Mouse (Mus musculus): ENCODE results near the gene Cytip. TPM values are rescaled to one million over a fixed set of nuclear protein-coding genes. Genes with fewer than 3 reads are reported as not detected.

Cytip gene
- polyA plus RNA-seq, 1 experiment from 2014 or later: 0.19 TPM

DNA sequence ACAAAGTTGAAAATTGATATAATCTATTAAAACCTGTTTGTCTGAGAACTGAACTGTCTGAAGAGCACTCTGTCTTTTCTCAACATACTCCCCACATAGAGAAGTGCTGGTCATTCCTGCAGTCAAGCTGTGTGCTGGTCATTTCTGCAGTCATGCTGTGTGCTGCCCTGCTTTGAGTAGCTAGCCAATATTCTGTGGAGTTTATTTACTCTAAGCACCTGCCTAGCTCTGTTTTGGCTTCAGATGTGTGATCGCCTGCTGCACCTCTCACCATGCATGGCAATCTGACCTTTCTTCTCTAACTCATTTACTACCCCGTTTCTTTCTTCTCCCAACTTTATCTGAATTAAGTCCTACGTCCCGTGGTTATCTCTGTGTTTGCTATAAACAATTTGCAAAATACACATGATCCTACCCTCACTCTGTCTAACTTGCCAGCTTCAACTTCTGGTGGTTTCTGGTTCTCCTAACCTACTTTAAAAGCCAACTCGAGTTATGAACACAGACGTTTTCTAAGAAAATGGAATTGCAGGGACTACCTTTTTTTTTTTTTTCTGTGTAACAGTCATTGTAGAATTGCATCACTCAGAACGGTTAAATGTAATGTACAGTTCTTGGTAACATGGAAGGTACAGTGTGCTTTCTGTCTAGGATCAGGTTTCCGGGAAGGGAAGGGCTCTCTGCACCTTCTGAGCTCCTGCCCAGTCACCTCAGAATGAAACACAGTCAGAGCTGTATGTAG, 7.9 kb downstream of the Cytip start:
- no peak overlapping the region for H3K9ac ChIP-seq (ENCODE audit: low read length)
- no peak overlapping the region for H3K4me2 ChIP-seq (ENCODE audit: low read depth)
- DNase-seq (ENCODE audit: low spot score): no peak
- no peaks in the 10 kb centered on the region for H3K36me3 ChIP-seq (ENCODE audit: control insufficient read depth, insufficient read depth, low read length)
- H3K27ac ChIP-seq (ENCODE audit: low read depth, low read length): no peak overlapping the region
- no peaks in the 10 kb centered on the region for H3K27me3 ChIP-seq (ENCODE audit: control insufficient read depth, insufficient read depth, low read length)
- H3K9me3 ChIP-seq (ENCODE audit: control insufficient read depth, low read length): no peaks in the 10 kb centered on the region
- no peaks in the 10 kb centered on the region for H3K4me1 ChIP-seq (ENCODE audit: control insufficient read depth, insufficient read depth, low read length)
- no peak overlapping the region for H3K4me3 ChIP-seq (ENCODE audit: low read depth, low read length)
- 85% methylated on average over 8 of the region's 8 CpGs for WGBS
- no peak for ATAC-seq (ENCODE audit: insufficient read depth, low FRiP score, low TSS enrichment)

DNA sequence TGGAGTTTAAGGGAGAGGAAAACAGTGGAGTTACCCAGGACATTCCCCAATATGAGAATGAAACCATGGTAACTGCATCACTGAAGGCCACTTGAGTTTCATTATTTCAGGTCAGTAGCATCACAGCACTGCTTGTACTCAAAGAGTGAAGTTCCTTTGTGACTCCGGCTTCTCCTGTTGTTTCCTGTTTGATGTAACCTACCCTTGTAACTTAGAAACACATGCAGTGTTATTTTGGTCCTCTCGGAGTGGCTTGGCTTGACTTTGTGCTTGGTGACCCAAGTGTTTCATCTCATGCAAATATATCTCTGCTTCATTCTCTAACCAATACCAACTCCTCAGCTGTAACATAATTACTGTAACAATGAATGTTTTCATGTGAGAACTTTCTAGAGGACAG, 11.1 kb downstream of the Cytip start:
- Histone ChIP-seq H3K4me3 (ENCODE audit: low read depth, low read length) (no peak overlapping the region), H3K4me2 (ENCODE audit: low read depth) (no peak overlapping the region), H3K27ac (ENCODE audit: low read depth, low read length) (no peak overlapping the region), H3K27me3 (ENCODE audit: control insufficient read depth, insufficient read depth, low read length) (no peaks in the 10 kb centered on the region), H3K9ac (ENCODE audit: low read length) (no peak overlapping the region), H3K36me3 (ENCODE audit: control insufficient read depth, insufficient read depth, low read length) (no peaks in the 10 kb centered on the region), H3K4me1 (ENCODE audit: control insufficient read depth, insufficient read depth, low read length) (no peaks in the 10 kb centered on the region), H3K9me3 (ENCODE audit: control insufficient read depth, low read length) (no peaks in the 10 kb centered on the region)
- DNase-seq (ENCODE audit: low spot score) (no peak), ATAC-seq (ENCODE audit: insufficient read depth, low FRiP score, low TSS enrichment) (no peak)
- WGBS: 78% methylated on average over 2 of the region's 2 CpGs

DNA sequence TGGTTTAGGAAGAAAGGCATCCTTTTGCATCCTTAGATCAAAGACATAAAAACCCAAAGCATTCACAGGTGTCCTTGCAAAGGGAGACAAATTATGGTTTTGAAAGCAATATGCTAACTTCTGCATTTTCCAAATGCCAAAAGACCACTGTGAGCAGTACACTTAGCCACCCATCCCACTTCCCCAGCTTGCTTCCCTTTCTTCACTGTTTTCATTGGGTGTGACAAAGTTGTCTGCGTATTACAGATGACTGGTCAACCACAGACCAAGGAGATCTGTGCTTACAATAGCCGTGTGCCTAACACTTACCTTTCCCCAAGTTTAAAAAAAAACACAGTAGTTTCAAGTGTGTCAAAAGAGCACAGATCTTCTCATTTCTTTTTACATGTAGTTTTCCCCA, 11.7 kb downstream of the Cytip start:
- no peak overlapping the region for H3K4me3 ChIP-seq (ENCODE audit: low read depth, low read length)
- 89% methylated on average over 2 of the region's 2 CpGs for WGBS
- H3K4me2 ChIP-seq (ENCODE audit: low read depth): no peak overlapping the region
- DNase-seq (ENCODE audit: low spot score): no peak
- no peaks in the 10 kb centered on the region for H3K9me3 ChIP-seq (ENCODE audit: control insufficient read depth, low read length)
- no peak overlapping the region for H3K9ac ChIP-seq (ENCODE audit: low read length)
- H3K36me3 ChIP-seq (ENCODE audit: control insufficient read depth, insufficient read depth, low read length): no peaks in the 10 kb centered on the region
- no peak overlapping the region for H3K27ac ChIP-seq (ENCODE audit: low read depth, low read length)
- ATAC-seq (ENCODE audit: insufficient read depth, low FRiP score, low TSS enrichment): no peak
- no peaks in the 10 kb centered on the region for H3K27me3 ChIP-seq (ENCODE audit: control insufficient read depth, insufficient read depth, low read length)
- no peaks in the 10 kb centered on the region for H3K4me1 ChIP-seq (ENCODE audit: control insufficient read depth, insufficient read depth, low read length)

DNA sequence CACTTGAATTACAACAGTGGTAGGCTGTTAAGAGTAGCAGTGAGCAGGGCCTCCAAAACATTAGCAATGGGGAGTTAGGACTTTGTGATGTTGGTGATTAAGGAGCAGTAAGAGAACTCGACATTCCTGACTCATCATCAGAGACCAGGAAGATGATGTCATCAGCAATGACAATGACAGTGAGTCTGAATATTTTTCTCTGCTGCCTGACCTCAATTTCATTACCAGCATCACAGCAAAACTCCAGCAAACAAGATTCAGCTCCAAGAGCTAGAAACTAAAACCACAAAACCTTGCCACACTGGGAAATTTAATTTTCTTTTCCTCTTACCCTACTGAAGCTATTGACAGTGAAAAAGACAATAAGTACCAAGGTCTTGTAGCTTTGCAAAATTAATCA, 14.6 kb downstream of the Cytip start:
- Histone ChIP-seq H3K27ac (ENCODE audit: low read depth, low read length) (no peak overlapping the region), H3K27me3 (ENCODE audit: control insufficient read depth, insufficient read depth, low read length) (no peaks in the 10 kb centered on the region), H3K4me3 (ENCODE audit: low read depth, low read length) (no peak overlapping the region), H3K9me3 (ENCODE audit: control insufficient read depth, low read length) (no peaks in the 10 kb centered on the region), H3K36me3 (ENCODE audit: control insufficient read depth, insufficient read depth, low read length) (no peaks in the 10 kb centered on the region), H3K4me2 (ENCODE audit: low read depth) (no peak overlapping the region), H3K9ac (ENCODE audit: low read length) (no peak overlapping the region), H3K4me1 (ENCODE audit: control insufficient read depth, insufficient read depth, low read length) (no peaks in the 10 kb centered on the region)
- no peak for ATAC-seq (ENCODE audit: insufficient read depth, low FRiP score, low TSS enrichment)
- DNase-seq (ENCODE audit: low spot score): no peak
- 92% methylated on average over 1 of the region's 1 CpGs for WGBS

DNA sequence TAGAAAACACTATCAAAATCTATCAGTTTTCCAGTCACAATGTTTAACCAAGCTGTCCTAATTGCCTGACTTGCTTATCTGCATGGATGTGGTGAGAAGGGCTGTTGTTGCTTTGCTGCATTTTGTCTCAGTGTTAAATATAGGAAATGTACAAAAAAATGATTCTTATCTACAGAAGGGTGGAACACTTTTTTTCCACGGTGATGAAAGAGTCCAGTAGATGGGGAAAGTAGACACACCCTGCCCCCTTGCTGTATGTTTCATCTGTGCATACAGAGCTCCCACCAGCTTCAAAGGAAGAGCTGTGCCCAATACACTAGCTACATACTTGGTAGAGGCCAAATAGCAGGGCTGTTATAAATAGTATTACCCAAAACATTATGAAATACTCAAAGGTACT, 16.3 kb downstream of the Cytip start:
- H3K36me3 ChIP-seq (ENCODE audit: control insufficient read depth, insufficient read depth, low read length): no peaks in the 10 kb centered on the region
- no peaks in the 10 kb centered on the region for H3K27me3 ChIP-seq (ENCODE audit: control insufficient read depth, insufficient read depth, low read length)
- H3K4me3 ChIP-seq (ENCODE audit: low read depth, low read length): no peak overlapping the region
- no peak overlapping the region for H3K4me2 ChIP-seq (ENCODE audit: low read depth)
- no peak overlapping the region for H3K9ac ChIP-seq (ENCODE audit: low read length)
- no peak overlapping the region for H3K27ac ChIP-seq (ENCODE audit: low read depth, low read length)
- DNase-seq (ENCODE audit: low spot score) (no peak), ATAC-seq (ENCODE audit: insufficient read depth, low FRiP score, low TSS enrichment) (no peak)
- no peaks in the 10 kb centered on the region for H3K4me1 ChIP-seq (ENCODE audit: control insufficient read depth, insufficient read depth, low read length)
- H3K9me3 ChIP-seq (ENCODE audit: control insufficient read depth, low read length): no peaks in the 10 kb centered on the region
- 84% methylated on average over 1 of the region's 1 CpGs for WGBS

DNA sequence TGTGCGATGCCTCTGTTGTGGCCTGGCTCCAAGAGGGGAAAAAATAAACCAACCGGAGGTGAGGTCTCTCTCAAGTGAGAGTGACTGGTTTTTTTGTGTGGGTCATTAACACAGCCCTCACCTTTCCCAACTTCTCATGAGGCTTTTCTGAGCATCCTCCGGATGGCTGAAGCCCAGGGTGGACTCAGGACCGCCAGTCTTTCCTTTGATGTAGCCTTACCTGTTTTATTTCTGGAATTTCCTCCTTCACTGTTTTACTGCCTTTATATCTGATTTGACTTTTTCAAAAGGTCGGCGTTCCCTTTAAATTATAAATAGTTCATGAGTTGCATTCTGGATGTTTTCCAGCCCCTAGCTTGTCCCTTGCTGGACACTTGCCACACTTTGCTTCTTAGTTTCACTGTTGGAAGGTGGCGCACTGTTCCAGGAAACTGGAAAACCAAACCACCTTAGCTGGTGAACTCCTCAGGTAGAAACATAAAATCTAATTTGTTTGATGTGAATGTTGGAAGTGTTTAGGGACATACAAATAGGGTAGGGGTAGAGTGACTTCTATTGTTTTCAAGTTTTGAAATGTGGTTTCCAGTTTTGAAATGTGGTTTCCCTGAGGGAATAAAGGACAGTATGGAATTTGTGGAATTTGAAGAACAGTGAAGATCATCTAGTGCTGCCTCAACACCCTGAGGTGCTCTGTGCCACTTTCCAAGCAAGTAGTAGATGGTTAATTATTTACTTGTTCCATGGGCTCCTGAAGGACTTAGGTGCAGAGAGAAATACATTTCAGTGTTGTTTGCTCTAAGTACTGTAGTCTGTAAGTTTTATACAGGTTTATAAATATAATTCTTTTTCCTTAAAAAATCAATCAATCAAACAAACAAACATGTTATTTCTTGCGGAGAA, 19.7 kb downstream of the Cytip start:
- DNase-seq (ENCODE audit: low spot score): no peak

DNA sequence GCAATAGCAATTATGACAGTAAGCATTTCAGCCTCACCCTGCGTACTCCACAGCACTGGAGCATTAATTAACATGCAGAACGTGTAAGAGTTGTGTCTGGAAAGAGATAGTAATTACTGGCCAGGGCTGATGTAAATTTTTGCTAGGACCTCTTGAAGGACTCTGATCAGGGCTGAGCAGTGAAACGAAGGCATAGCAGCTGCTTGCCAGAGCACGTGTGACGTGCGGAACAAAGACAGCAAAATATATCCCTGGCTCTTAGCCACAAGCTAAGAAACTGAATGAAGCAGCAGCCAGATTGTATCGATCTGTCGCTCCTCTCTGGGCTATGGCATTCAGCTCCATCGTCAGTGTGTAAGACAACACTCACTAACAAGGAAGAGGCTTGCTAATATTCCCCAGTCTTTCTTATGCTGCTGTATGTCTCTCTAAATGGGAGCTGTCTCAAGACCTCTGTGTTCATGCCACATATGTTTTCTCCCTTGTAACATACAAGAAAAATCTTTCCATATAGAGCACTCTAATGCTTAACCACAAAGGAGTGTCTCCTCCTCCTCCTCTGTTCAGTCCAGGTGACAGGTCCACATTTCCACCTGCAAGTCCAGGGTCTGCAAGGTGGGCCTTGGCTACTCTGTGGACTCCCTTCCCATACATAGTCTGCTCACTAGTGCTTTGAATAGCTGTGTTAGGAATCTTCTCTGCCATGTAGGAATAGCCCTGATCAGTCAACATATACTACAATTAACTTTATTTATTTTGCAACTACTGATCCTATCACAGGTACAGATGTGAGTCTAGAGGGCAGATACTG, 20.7 kb downstream of the Cytip start:
- Histone ChIP-seq H3K9me3 (ENCODE audit: control insufficient read depth, low read length) (no peaks in the 10 kb centered on the region), H3K27ac (ENCODE audit: low read depth, low read length) (no peak overlapping the region), H3K27me3 (ENCODE audit: control insufficient read depth, insufficient read depth, low read length) (no peaks in the 10 kb centered on the region), H3K9ac (ENCODE audit: low read length) (no peak overlapping the region), H3K36me3 (ENCODE audit: control insufficient read depth, insufficient read depth, low read length) (no peaks in the 10 kb centered on the region), H3K4me3 (ENCODE audit: low read depth, low read length) (no peak overlapping the region), H3K4me1 (ENCODE audit: control insufficient read depth, insufficient read depth, low read length) (no peaks in the 10 kb centered on the region), H3K4me2 (ENCODE audit: low read depth) (no peak overlapping the region)
- 83% methylated on average over 9 of the region's 9 CpGs for WGBS
- DNase-seq (ENCODE audit: low spot score) (no peak), ATAC-seq (ENCODE audit: insufficient read depth, low FRiP score, low TSS enrichment) (0 out of 2 replicates have a peak, but pooled peaks have one; percentile 28)

More for the DNA sequence above, 19.7 kb downstream of the Cytip start:
- Histone ChIP-seq H3K9ac (ENCODE audit: low read length) (no peak overlapping the region), H3K9me3 (ENCODE audit: control insufficient read depth, low read length) (no peaks in the 10 kb centered on the region), H3K27ac (ENCODE audit: low read depth, low read length) (no peak overlapping the region), H3K4me1 (ENCODE audit: control insufficient read depth, insufficient read depth, low read length) (no peaks in the 10 kb centered on the region), H3K4me3 (ENCODE audit: low read depth, low read length) (no peak overlapping the region), H3K36me3 (ENCODE audit: control insufficient read depth, insufficient read depth, low read length) (no peaks in the 10 kb centered on the region), H3K4me2 (ENCODE audit: low read depth) (no peak overlapping the region), H3K27me3 (ENCODE audit: control insufficient read depth, insufficient read depth, low read length) (no peaks in the 10 kb centered on the region)
- WGBS: 91% methylated on average over 8 of the region's 8 CpGs
- no peak for ATAC-seq (ENCODE audit: insufficient read depth, low FRiP score, low TSS enrichment)

DNA sequence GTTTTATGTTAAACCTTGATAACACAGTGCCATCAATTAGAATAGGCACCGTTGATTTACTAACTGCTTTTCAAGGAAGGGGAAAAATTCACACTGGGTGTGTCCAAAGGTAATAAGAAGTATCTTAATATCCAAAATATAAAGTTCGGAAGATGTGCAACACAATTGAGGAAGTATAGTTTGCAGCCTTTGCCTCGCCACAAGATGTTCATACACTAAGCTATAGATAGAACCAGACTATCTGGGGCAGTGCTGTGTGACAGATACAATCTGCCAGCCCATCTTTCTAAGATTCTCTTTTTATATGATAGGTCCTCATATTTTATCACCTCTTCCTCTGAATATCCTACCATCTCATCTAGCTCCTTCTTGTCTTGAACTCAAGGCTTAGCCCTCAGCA, 22.4 kb downstream of the Cytip start:
- WGBS: 90% methylated on average over 3 of the region's 3 CpGs
- ATAC-seq (ENCODE audit: insufficient read depth, low FRiP score, low TSS enrichment) (no peak), DNase-seq (ENCODE audit: low spot score) (no peak)
- Histone ChIP-seq H3K4me3 (ENCODE audit: low read depth, low read length) (no peak overlapping the region), H3K4me2 (ENCODE audit: low read depth) (no peak overlapping the region), H3K36me3 (ENCODE audit: control insufficient read depth, insufficient read depth, low read length) (no peaks in the 10 kb centered on the region), H3K4me1 (ENCODE audit: control insufficient read depth, insufficient read depth, low read length) (no peaks in the 10 kb centered on the region), H3K27ac (ENCODE audit: low read depth, low read length) (no peak overlapping the region), H3K9me3 (ENCODE audit: control insufficient read depth, low read length) (no peaks in the 10 kb centered on the region), H3K27me3 (ENCODE audit: control insufficient read depth, insufficient read depth, low read length) (no peaks in the 10 kb centered on the region), H3K9ac (ENCODE audit: low read length) (no peak overlapping the region)

Measured in neural tube, embryonic 11.5 days (tissue).